Mouse (Mus musculus) gastrocnemius, postnatal 25 days (tissue): ENCODE results near the gene Pknox2. TPM values are rescaled to one million over a fixed set of nuclear protein-coding genes. Genes with fewer than 3 reads are reported as not detected.

Experiments used
- DNase-seq: peaks from one replicate; pipeline ENCODE4 v3.0.0; 2022
- total RNA-seq, 2 experiments: library from RNA; stranded (reverse); gene quantifications; 1 replicate in 1 of 2; 2 replicates in 1 of 2; pipeline ENCODE4 v1.2.3; 2021

The Pknox2 gene
- total RNA-seq, 2 experiments from 2014 or later, result 30.1 to 31.4 TPM

DNA sequence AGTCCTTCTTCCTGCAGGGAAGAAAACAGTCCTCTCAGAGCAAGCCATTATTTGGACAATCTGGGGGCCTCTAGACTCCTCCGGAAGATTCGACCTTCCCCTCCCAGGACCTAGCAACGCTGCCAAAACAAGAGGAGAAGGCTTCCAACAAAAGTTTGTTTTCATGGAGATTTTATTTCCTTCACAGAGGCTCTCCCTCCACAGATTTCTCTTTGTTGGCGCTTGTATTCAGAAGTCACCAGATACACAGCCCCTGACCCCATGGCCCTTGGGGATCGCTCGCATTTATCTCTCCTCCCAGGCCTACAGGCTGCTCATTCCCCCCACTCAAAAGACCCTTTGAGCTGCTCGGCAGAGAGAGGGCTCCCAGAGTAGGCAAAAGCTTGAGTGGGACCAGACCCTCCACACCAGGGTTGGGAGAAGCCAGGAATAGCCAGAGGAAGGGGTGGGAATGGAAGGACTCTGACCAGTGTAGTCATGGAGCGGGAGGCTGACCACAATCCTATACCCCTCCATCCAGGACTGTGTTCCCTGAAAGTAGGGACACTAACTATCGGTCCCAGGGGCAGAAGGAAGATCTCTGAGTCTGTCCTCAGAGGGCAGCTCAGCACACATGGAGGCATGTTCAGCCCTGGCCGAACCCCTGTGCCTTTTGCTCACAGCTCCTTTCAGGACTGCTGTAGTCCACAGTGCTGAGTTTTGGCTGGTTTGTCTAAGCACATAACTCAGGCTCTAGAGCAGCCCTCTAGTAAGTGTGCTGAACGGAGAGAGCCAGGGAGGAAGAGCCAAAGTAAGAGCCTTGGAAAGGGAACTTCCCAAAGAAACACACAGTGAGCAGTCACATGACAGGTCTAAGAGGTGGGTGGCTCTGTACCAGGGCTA lies 45.9 kb downstream of the Pknox2 start:
- DNase-seq, result peak; percentile 35

DNA sequence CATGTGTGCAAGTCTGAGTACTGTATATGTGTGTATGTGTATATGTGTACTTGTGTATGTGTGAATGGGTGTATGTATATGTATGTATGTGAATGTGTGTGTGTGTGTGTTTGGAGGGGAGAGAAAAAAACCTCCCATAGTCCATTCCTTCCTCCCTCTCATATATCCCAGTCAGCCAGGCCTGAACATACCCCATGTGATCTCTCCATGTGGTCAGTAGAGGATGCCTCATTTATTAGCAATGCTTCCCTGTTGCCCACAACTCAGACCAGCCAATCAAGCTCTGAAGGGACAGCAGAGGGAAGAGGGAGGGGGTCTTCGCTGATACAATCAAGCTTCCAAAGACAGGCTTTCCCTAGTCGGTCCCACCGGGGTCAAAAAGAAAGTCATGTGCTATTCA lies 47.6 kb downstream of the Pknox2 start:
- DNase-seq, result no peak

DNA sequence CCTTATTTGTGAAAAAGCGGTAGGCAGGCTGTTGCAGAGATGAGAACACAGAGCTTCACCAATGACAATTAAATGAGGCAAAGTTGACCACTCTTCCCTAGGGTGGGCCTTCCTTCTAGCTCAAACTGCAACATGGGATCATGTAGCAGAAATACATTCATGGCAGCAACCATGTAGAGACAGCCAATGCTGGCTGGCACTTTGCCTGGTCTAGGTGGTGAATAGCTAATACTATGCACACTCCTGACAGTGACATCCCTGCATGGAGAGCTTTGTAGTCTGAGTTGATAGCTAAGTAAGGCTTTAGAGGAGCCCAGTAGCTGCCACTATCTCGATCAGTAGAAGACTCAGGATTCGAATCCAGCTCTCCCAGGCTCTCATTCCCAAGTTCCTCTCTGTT lies 48.6 kb downstream of the Pknox2 start:
- no peak for DNase-seq

DNA sequence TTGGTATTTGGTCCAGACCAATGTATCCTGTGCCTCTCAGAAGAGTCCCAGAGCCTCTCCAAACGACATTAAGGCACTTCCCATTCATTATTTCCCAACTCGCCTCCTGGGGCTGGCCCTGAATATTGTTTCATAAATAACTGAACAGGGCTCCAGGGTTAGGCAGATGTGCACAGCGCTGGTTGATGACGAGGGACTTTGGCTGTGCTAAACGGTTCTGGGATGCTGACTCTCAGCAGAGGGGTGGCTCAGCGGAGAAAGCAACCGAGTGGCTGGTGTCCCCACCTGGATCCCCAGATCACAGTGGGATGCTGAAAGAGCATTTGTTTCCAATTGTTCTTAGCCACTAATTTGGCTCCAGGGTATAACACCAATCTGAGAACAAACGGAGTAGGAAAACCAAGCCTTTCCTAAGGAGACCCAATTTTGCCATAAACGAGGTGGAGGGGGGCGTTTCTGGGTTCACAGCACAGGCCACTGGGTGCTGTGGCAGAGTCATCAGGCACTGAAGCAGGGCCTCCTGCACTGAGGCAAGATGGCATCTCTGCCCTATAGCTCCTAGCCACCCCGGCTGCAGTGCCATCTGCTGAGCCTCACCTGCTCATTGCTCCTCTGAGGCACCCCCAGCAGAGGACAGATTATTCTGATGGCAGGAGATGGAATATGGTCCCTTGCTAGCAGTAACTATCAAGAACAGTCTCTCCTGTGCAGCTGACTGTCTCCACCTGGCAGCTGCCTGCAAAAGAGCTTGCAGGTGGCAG lies 52.8 kb downstream of the Pknox2 start:
- DNase-seq, result peak; percentile 47

DNA sequence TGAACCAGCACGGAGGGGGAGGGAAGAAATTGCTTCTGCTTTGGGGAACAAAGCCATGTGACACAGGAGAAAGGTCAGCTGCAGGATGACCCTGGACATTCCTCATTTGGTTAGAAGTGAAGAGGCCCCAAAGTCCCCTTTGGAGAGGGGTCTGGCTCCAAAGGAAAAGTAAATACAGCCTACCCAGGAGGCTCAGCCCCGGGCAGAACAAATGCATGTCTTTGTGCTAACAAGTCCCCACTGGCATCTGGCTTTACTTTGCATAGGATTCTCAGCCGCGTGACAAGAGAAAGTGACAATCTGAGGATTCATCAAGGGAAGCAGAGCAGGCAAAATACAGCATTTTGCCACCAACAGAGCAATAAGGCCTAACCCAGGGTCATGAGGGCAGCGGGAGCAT lies 54.1 kb downstream of the Pknox2 start:
- no peak for DNase-seq

DNA sequence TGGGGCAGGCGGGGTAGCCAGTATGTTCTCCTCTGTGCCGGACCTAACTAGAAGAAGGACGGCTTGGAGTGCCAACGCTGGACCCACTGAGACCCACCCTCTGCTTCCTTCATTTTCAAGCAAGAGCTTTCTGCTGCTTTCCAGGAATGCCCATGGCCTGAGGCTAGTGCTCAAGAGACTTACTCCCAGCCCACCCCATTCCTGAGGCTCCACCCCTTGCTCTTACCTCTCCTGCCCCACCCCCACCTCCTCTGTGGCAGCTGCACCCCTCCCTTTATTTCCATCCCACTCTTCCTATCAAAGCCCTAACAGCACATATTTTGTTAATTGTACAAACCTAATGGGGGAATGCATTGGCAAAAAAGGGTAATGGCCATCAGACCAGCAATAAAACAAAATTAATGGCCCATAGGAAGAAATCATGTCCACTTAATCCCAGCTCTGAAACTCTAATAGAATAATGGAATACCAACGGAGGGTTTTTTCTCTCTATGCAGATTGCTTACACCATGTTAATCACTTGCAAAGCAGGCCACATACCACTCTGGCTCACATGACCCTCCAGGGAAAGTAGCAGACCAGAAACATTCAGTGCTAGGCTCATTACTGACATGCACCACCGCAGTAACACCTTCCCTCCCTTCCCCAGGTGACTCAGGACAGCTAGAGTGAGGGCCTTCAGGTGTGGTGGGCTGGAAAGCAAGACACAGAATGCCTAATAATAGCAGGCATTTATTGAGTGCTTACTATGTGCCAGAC lies 57.1 kb downstream of the Pknox2 start:
- DNase-seq, result no peak

DNA sequence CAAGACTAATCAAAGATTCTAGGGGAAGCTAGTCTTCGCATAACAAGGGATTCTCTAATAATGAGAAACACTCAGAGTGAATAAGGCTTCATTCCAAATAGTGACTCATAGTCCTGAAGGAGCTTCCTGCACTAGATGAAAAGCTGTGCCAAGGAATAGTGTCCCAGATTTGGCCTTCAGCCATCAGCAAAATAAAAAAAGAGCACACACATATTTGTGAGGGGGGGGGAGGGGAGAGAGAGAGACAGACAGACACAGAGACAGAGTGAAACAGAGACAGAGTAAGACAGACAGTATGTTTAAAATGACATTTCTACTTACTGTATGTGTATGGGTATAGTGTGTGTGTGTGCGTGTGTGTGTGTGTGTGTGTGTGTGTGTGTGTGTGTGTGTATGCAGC lies 61.8 kb downstream of the Pknox2 start:
- DNase-seq, result no peak

DNA sequence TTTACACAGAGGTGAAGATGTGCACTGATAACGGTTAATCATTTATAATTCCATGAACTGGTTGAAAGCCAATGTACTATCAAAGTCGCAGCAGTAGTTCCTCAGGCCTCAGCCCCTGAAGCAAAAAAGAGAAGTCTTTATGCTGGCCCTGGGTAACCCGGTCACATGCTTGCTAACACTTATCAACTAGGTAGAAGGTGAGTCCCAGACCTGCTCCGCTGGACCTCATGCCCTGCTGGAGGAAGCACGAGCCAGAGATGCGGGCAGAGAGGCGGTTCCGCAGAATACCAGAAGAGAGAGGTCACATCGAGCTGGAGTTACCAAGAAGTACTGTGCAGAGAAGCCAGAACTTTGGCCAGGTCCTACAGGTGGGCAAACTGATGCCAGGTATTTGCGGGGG lies 65.0 kb downstream of the Pknox2 start:
- DNase-seq, result no peak

DNA sequence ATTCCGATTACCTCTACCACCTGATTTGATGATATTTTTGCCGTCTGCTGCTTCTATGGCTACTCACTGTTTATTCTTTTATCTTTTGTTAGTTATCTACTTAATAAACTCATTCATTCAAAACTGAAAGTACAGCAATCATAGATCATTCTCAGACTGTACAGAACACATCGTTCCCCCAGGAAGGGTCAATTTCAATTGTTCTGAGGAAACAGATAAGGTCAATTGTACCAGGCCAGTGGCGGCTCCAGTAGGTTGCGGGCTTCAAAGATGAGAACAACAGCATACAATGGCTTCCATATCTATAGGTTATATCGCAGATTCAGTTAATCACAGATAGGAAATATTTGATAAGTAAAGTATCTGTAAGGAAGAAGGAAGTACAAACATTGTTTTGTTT lies 66.9 kb downstream of the Pknox2 start:
- DNase-seq, result no peak

DNA sequence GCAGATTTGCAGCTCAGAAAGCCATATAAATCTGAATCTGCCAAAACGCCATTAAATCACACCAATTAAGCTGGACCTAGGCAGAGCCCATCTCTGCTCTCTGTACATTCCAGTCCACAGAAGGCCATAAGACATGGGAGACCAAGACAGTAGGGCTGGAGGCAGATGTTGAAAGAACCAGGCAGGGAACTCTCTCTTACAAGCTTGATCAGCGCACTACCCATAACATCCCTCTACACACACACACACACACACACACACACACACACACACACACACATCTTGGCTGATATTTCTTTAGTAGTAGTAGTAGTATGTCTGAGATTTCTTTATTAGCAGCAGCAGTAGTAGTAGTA lies 70.2 kb downstream of the Pknox2 start:
- DNase-seq, result no peak

DNA sequence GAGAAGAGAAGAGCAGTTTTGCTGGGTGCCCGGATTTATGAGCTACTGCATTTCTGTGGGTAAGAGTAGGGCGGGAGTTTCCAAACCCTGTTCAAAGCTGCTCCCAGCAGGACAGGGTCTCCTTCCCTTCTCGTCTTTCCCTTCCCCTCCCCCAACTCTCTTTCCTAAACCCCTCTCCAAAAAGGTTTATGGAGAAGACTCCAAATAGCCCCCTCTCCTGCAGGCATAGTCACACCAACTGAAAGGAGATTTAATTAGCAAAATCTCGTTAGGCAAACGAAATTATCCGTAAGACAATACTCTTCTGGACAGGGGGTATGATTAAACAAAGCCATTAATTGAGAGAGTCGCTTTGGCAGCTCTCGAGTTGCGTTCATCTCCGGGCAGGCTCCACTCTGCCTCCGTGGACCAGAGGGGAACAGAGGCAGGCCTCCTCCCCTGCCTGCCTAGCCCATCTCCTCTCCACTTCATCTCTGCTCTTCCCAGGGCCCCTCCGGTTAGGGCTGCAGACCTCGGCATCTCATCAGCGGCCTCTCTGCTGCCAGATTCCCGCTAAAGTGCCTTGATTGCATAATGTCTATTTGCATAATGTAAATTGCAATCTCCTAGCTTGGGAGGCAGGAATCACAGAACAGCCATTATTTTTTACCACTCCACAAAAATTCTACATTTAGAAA lies 70.7 kb downstream of the Pknox2 start:
- DNase-seq, result no peak

DNA sequence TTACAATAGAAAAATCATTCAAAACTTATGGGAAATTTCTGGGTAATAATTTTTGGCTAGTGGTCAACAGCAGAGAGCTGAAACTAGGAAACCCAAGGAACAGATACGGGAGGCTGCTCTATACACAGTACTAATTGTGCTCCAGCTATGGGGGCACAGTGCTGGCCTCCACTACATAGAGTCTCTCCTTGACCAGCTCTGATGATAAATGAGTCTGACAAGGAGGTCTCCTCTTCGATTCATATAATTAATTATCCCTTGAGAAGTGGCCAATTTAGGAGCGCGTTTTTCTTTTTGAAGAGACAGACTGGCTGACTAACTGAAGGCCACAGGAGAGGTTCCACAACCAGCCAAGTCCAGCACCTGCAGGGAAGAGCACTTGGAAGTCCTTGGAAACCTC lies 71.3 kb downstream of the Pknox2 start:
- no peak for DNase-seq

DNA sequence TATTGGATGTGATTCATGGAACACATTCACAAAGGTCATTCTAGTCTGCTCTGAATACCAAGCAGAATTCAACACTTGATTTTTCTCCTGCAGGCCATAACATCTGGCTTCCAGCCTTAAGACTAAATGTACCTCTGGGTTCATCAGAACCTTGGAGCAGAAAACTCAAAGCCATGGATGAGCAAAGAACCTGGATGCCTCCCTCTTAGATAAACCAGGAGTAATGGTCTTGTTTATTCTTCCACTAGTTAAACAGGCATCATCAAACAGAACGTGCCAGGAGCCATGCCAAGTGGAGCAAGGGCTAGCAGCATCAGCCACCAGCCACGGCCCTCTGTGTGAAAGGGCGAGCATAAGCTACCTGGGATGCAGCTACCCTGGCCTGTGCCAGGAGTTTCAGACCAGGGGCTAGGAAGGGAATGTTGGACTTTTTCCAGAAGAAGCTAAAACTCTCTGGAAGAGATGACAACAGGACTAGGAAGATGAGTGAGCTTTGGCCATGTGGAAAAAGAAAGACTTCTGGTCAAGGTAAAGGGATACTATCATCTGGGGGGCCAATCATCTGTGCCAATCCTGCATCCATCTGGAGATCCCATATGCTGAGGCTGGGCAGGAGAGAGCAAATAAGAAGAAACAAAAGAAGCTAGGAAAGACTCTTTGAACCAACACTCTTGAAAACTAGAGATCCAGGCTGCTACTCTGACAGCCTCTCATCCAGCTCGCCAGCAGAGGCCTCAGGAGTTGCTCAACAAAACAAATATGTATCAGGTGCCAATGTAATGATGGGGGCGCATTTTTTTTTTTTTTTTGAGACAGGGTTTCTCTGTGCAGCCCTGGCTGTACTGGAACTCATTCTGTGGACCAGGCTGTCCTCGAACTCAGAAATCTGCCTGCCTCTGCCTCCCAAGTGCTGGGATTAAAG lies 77.6 kb downstream of the Pknox2 start:
- DNase-seq, result no peak

DNA sequence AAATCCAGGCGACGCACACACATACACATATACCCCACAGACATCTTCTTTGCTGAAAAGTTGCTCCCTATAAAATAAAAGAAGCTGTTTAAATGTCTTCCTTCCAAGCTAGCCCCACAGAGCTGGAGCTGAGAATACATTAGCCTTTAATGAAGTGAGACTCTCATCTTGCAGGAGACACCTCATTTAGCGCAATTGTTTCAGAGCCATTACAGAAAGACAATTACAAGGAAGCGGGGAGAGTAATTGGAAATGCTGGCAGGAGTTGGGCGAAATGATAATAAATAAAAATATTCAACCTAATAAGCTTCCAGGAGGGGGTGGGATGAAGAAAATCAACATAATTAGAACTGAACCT lies 79.8 kb downstream of the Pknox2 start:
- no peak for DNase-seq

DNA sequence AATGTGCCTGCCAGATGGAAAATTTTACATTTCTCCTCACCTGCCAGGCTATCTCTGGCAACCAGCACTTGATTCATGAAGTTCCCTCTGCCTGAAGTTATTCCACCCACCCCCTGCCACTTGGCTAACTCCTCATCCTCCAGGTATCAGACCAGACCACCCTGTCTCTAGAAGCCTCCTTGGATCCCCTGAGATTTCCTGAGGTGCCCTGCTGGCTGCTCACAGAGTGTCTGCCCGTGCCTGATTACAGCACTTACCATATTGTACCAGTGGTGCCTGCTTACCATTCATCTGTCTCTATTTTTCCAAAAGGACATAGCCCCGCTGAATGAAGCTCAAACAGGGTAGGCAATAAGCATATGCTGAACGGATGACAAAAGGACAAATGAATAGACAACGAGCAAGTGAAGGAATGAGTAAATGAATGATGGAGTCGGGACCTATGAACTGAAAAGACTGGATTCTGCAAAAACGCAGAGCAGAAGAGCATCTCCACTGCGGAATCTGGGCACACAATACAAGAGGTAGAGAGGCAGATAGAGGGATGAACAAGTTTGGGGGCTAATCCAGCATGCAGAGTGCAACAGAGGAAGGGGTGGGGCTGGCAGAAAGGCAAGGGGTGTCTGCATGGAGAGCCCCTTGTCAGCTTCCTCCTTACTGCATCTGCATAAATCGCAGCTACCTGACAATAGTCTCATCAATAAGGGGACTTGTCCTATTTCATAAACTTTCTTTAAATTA lies 80.3 kb downstream of the Pknox2 start:
- no peak for DNase-seq

DNA sequence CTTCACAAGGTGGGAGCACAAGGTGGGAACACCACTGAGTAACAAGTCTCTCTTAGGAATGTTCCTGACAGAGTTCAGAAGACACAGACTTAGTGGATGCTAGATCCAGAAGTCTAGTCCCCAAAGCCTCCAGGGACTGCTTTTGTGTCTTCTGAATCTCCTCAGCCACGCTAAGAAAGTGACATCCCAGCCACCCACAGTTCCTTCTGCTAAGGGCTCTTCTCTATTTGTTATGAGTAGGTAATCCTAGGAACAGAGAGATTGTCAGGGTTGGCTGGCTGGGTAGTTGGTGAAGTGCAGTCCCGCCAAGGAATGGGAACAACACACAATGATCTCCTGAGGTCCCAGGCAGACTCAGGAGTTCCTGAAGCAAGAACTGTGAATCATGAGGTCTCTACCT lies 85.6 kb downstream of the Pknox2 start:
- DNase-seq, result no peak

DNA sequence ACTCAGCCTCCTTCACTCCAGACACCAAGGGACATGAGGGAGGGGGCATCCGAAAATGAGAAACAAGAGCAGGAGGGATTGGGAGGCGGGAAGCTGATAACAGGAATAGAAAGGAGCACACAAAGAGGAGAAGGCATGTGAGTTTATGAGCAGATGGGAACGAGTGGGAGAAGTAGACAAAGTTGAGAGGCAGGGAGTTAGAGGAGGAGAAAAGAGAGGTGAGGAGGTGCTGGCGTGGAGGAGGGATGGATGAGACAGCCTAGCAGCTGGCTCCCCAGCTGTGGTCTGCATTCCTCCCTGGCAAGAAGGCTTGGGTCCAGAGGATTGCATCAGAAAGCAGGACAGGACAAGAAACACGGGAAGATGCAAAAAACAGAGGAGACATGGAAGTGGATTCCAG lies 92.5 kb downstream of the Pknox2 start:
- peak; percentile 70 for DNase-seq

DNA sequence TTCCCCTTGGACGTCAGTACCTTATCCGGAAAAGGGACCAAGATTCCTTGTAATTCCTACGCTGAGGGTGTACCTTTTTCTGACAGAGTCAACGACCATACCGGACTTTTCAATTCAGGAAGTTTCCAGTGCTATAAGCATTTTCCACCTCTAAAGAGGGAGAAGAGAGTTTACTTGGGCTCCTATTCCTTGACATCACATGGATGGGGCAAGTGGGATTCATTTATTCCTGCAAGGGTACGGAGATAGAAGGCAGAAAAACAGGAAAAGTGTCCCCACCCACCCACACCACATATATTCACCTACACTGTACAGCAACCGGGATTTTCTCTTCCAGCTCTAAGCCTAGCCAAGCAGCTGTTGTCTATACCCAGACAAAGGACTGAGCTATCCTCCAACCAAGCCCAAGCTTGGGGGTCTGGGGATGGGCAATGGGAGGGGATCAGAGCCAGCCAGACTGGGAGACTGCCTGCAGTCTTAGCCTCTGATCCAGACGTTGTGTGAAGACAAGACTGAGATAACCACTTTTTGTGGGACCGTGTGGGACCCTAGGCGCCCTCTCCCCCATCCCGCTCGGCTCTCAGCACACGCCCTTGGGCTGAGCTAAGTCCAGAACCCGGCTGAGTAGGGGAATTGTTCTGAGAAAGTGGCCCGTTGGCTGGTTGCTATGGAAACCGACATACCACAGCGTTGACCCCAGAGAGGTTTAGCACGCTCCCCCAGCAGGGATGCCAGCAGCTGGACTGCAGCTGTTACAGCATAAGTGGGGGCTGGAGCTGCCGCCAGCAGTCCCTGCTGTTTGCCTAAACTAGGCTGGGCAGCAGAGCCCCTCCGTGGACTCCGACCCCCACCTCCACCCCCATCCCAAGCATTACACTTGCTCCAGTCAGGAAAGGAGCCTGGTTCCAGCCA lies 93.3 kb downstream of the Pknox2 start:
- peak; percentile 54 for DNase-seq

DNA sequence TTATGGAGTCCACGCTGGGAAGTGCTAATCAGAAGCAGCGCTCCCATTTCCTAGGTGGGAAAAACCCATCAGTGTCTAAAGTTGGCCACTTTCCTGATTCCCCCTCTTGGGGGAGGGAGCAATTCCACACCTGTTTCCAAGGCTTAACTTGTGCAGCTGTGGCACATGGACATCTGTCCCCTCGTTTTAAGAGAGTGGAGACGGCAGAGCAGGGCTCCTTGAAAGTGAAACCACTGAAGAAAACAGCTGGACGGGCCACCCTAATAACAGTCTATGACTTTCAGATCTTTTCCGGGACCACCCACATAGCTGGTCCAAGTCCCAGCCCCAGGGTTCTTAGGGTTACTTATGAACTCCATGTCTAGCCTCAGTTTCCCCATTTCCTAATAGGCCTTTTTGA lies 94.2 kb downstream of the Pknox2 start:
- no peak for DNase-seq

DNA sequence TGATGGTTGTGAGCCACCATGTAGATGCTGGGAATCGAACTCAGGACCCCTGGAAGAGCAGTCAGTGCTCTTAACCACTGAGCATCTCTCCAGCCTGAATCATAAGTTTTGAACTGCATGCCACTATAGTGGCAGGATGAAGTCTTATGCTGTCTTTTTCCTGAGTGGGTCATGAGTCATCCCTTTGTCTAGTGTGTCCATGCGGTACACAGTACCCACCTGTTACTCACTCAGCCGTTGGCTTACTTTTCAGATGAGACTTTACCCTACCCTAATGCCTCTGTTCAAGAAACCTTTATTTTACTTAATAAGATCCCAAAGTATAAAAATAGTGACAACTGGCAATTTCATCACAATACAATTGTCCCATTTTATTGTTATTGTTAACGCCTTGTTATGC lies 95.5 kb downstream of the Pknox2 start:
- no peak for DNase-seq
